Mouse (Mus musculus): ENCODE results near the gene A730049H05Rik.

- TF ChIP-seq POLR2A (IDR thresholded peaks at IDR 0.05; ENCODE audit: borderline replicate concordance, insufficient read depth, low read length) (no peak), CTCF (IDR thresholded peaks at IDR 0.05; ENCODE audit: borderline replicate concordance, insufficient read depth, low read depth, low read length) (no peak)
These were observed 13.9 kb upstream of the A730049H05Rik start for GRCm38 (mm10) chr6:92802421-92802820.

Data from cerebellum, adult 2 months (tissue).